Mouse (Mus musculus): ENCODE measurements around the gene Cxcl9. TPM values are rescaled to one million over a fixed set of nuclear protein-coding genes. Genes with fewer than 3 reads are reported as not detected.

The Cxcl9 gene
- total RNA-seq (2023), result 1 to 10 TPM in 1 of 2 experiments, under 1 TPM in 1; 0.22 to 1.3 TPM

DNA sequence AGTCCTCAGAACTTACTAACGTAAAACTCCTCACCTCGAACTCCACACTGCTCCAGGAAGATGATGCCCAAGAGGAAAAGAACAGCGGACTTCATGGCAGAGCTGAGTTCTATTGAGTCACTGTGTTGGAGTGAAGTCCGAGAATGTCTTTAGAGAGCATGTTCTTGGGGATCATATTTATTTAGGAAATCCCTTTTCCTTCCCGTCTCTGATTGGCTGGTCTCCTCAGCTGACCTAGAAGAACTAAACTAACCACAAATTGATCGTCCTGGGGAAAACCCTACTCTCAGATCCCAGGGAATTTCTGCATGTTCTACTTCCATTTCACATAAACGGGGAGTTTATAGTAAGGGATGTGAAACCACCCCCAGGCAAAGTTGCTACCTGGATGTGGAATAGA lies at the start of gene Cxcl9:
Cxcl9 (minus strand) TSS at position 151 of the 400 bp plus-strand sequence.

GRCm38 (mm10) chr5:92348794-92349413 lies 21.0 kb upstream of the Cxcl9 start, which contains the start of gene Cxcl10:
Gene Cxcl10, minus strand, starts transcription at chr5:92348889.

DNA sequence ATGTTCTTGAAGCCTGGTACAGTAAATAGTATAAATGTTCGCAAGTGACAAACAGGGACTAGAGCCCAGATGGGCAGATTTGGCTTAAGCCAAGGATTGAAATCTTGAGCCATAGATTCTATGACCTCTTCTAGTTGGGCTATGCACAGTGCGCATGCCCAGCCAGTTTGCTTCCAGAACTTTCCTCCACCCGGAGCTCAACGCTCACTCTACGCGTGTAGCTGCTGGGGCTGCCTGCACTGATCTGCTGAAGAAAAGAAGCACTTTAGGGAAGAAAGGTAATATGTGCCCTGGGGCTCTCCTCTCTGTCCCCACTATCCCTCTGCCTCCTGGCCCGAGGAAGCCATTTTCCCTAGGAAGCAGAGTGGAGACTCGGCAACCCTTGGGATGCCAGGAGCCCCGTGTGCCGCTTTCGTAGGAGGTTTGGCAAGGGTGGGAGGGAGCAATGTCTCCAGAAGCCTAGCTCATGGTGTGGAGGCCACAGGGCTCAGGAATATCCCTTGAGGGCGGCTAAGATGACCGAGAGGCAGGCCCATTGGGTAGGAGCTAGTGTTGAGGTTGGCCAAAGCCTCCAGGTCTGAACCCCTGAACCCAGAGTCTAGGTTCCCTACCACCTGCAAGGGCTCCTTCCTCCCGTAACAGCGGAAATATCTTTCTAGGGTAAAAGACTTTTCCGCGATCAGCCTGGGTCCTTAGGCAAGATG lies 3.9 kb upstream of the Cxcl9 start, which contains the start of gene Art3:
Art3 (plus strand) TSS at position 193 of the 704 bp plus-strand sequence.

GRCm38 (mm10) chr5:92309681-92310511 lies 18.0 kb downstream of the Cxcl9 start, which contains the start of gene Sdad1:
Gene Sdad1, minus strand, starts transcription at chr5:92310479.

DNA sequence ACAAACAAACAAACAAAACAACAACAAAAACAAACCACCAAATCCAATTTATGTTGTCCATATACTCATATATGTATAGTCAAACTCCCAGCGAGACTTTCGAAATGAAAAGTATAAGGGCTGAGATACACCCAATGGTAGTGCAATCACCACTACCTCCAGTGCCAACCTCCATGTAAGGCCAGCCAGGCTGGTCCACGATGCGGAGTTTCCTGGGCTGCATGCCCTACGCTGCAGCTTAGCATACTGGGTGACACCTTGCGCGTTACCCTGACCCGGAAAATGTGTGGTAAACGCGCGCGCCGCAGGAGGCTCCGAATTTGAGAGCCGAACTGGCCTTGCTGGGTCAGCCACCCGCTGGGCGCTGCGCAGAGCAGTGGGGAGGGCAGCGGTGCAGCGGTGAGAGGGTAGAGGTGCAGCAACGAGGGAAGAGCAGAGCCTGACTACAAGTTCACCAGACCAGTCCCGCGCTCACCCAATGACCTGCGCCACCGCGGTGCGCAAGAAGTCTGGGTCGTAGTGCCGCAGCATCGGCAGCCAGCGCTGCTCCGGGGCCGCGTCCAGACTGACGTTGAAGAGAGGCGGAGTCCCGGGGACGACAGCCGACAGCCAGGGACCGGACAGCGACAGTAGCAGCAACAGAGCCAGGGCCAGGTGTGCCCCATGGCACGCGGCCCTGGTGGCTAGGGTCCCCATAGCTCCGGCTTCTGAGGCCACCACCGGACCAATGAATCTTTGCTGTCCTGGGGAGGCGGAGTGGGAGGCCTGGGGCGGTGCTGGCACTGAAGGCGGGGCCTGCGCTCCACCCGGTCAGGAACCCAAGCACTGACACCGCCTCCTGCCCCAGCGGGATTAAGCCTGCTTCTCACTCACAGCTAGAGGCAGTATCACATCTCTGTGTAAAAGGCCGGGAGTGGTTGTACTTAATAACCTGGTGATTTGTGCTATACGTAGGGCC lies 50.2 kb downstream of the Cxcl9 start, which contains the start of gene Naaa:
Naaa (minus strand) TSS at position 734 of the 958 bp plus-strand sequence.

Other genes starting within 250 kb of the Cxcl9 start
- 10 to 100 TPM; 54.4 to 68.7 TPM for gene G3bp2, start 244.4 kb downstream of the Cxcl9 start, total RNA-seq (2023)
- gene Uso1, start 190.1 kb downstream of the Cxcl9 start, total RNA-seq (2023), result 10 to 100 TPM; 39.7 to 43.8 TPM
- not detected for gene U90926, start 112.7 kb downstream of the Cxcl9 start, total RNA-seq (2023)
- gene Ppef2, start 71.8 kb downstream of the Cxcl9 start, total RNA-seq (2023), result under 1 TPM; 0.36 to 0.99 TPM
- gene Naaa, start 49.9 kb downstream of the Cxcl9 start, total RNA-seq (2023), result 10 to 100 TPM; 68.8 to 99.2 TPM
- 10 to 100 TPM; 20.9 to 26.8 TPM for gene Sdad1, start 17.6 kb downstream of the Cxcl9 start, total RNA-seq (2023)
- gene Art3, start 3.7 kb upstream of the Cxcl9 start, total RNA-seq (2023), result not detected
- gene Cxcl10, start 20.8 kb upstream of the Cxcl9 start, total RNA-seq (2023), result 1 to 10 TPM; 3.0 to 3.2 TPM
- 10 to 100 TPM; 30.5 to 34.3 TPM for gene Nup54, start 107.1 kb upstream of the Cxcl9 start, total RNA-seq (2023)
- gene Scarb2, start 178.8 kb upstream of the Cxcl9 start, total RNA-seq (2023), result 10 to 100 TPM; 31.9 to 35.9 TPM
- not detected for gene Fam47e, start 227.0 kb upstream of the Cxcl9 start, total RNA-seq (2023)